Mouse (Mus musculus) stomach, postnatal 0 days (tissue): Measurements from ENCODE around the gene Sass6. TPM values are rescaled to one million over a fixed set of nuclear protein-coding genes. Genes with fewer than 3 reads are reported as not detected.
A peak's percentile ranks its signal among the peaks of the same experiment; 100 is the strongest.

Source experiments
- ATAC-seq: fragments of 200-750 bp; cut with Nextera tagmentation; 2 replicates; pipeline ENCODE4 v1.8.0; 2017; ENCODE audit not compliant: low FRiP score, low TSS enrichment
- DNase-seq: peaks from one replicate; pipeline ENCODE4 v3.0.0-alpha.2; 2016; ENCODE audit warnings: low spot score
- H3K27ac ChIP-seq: fragments of 300-500 bp; sonication (generic); replicated peaks from 2 replicates; pipeline ENCODE4 v1.5.1; 2014; ENCODE audit warnings: mild to moderate bottlenecking, control low read depth
- H3K27me3 ChIP-seq: fragments of 300-500 bp; sonication (generic); 2 replicates; pipeline ENCODE4 v1.6.1; 2014; ENCODE audit warnings: low read length; ENCODE audit not compliant: control insufficient read depth, insufficient read depth
- H3K36me3 ChIP-seq: fragments of 300-500 bp; sonication (generic); 2 replicates; pipeline ENCODE4 v1.6.1; 2014; ENCODE audit warnings: low read length, mixed read lengths; ENCODE audit not compliant: control insufficient read depth, insufficient read depth
- H3K4me1 ChIP-seq: fragments of 300-500 bp; sonication (generic); replicated peaks from 2 replicates; pipeline ENCODE4 v1.6.1; 2014; ENCODE audit warnings: antibody characterized with exemption; ENCODE audit not compliant: control insufficient read depth, insufficient read depth
- H3K4me2 ChIP-seq: fragments of 300-500 bp; sonication (generic); replicated peaks from 2 replicates; pipeline ENCODE4 v1.6.1; 2014; ENCODE audit warnings: low read depth, mild to moderate bottlenecking, control low read depth, moderate library complexity
- H3K4me3 ChIP-seq: fragments of 300-500 bp; sonication (generic); 2 replicates; pipeline ENCODE4 v1.5.1; 2014; ENCODE audit warnings: low read depth, low read length, control low read depth
- H3K9ac ChIP-seq: fragments of 300-500 bp; sonication (generic); 2 replicates; pipeline ENCODE4 v1.6.1; 2014; ENCODE audit warnings: mild to moderate bottlenecking, low read length, control low read depth, mixed read lengths
- H3K9me3 ChIP-seq: fragments of 300-500 bp; sonication (generic); 2 replicates; pipeline ENCODE4 v1.6.1; 2016; ENCODE audit warnings: low read length; ENCODE audit not compliant: control insufficient read depth
- CTCF ChIP-seq: IDR thresholded peaks from 2 replicates; pipeline ENCODE4 v1.5.1; 2016; ENCODE audit warnings: antibody characterized with exemption, low read depth, mild to moderate bottlenecking, moderate library complexity
- EP300 ChIP-seq: optimal IDR thresholded peaks from 2 replicates; pipeline ENCODE3; 2016; ENCODE audit warnings: antibody characterized with exemption
- WGBS: fragments of 180-500 bp; shearing (Covaris S2); extraction: QIAGEN DNeasy Blood & Tissue Kit; methylation state at CpG from one replicate; pipeline ENCODE4 v1.1.7; 2014; 5-methylcytosine and 5-hydroxymethylcytosine counted together
- polyA plus RNA-seq: library from polyadenylated mRNA; unstranded; fragments of >200 nt; fragmentation: Nextera tagmentation; extraction: Ambion mirVana; gene quantifications from 2 replicates; pipeline ENCODE4 v1.2.1, GENCODE M21; 2015

Gene Sass6
- polyA plus RNA-seq, 1 experiment from 2014 or later = 5.0 TPM

- Histone ChIP-seq H3K9me3 (no peaks in the 10 kb centered on the region), H3K27ac (no peak overlapping the region), H3K9ac (peak overlapping the region; percentile 31; the same call in 1 of the 2 replicates), H3K27me3 (no peaks in the 10 kb centered on the region), H3K4me2 (peak overlapping the region; percentile 32), H3K36me3 (no peaks in the 10 kb centered on the region), H3K4me3 (no peak overlapping the region), H3K4me1 (no peaks in the 10 kb centered on the region)
- DNase-seq = no peak
- no peak for ATAC-seq
- TF ChIP-seq CTCF (no peak), EP300 (no peak)
- WGBS = 46% methylated on average over 7 of the region's 7 CpGs
These were observed 31.7 kb upstream of the Sass6 start for GRCm38 (mm10) chr3:116563095-116563492.

GRCm38 (mm10) chr3:116570628-116571027 lies 24.2 kb upstream of the Sass6 start:
- Histone ChIP-seq H3K27me3 (no peaks in the 10 kb centered on the region), H3K27ac (no peak overlapping the region), H3K36me3 (no peaks in the 10 kb centered on the region), H3K4me3 (no peak overlapping the region), H3K4me1 (no peaks in the 10 kb centered on the region), H3K9me3 (no peaks in the 10 kb centered on the region), H3K4me2 (no peak overlapping the region), H3K9ac (no peak overlapping the region)
- ATAC-seq = no peak
- WGBS = 61% methylated on average over 2 of the region's 2 CpGs
- TF ChIP-seq EP300 (no peak), CTCF (no peak)
- no peak for DNase-seq

GRCm38 (mm10) chr3:116577286-116577685 lies 17.5 kb upstream of the Sass6 start:
- no peak overlapping the region for H3K9ac ChIP-seq
- ATAC-seq (peak; percentile 42; the same call in 1 of the 2 replicates), DNase-seq (peak; percentile 52)
- H3K27me3 ChIP-seq = no peaks in the 10 kb centered on the region
- H3K9me3 ChIP-seq = no peaks in the 10 kb centered on the region
- 0 out of 2 replicates have a peak, but pooled peaks cover 2% of the 10 kb centered on the region for H3K36me3 ChIP-seq
- TF ChIP-seq CTCF (peak; percentile 77), EP300 (no peak)
- H3K4me2 ChIP-seq = no peak overlapping the region
- 42% methylated on average over 3 of the region's 3 CpGs for WGBS
- no peaks in the 10 kb centered on the region for H3K4me1 ChIP-seq
- no peak overlapping the region for H3K4me3 ChIP-seq
- no peak overlapping the region for H3K27ac ChIP-seq

GRCm38 (mm10) chr3:116582201-116582600 lies 12.6 kb upstream of the Sass6 start:
- 96% methylated on average over 9 of the region's 9 CpGs for WGBS
- H3K4me3 ChIP-seq = no peak overlapping the region
- no peak for TF ChIP-seq CTCF
- TF ChIP-seq EP300 = no peak

GRCm38 (mm10) chr3:116594076-116594727 lies 580 bp upstream of the Sass6 start:
- peak; percentile 53 for TF ChIP-seq CTCF
- TF ChIP-seq EP300 = no peak
- peak overlapping the region; percentile 60 for H3K4me2 ChIP-seq
- no peaks in the 10 kb centered on the region for H3K27me3 ChIP-seq
- H3K9me3 ChIP-seq = no peaks in the 10 kb centered on the region
- peak overlapping the region; percentile 84 for H3K9ac ChIP-seq
- no peaks in the 10 kb centered on the region for H3K4me1 ChIP-seq
- H3K36me3 ChIP-seq = peaks cover 6% of the 10 kb centered on the region
- WGBS = 2% methylated on average over 22 of the region's 22 CpGs
- peak; percentile 71; the same call in 1 of the 2 replicates for ATAC-seq
- H3K4me3 ChIP-seq = peak overlapping the region; percentile 88
- no peak for DNase-seq
- H3K27ac ChIP-seq = peak overlapping the region; percentile 86

More at GRCm38 (mm10) chr3:116582201-116582600, 12.6 kb upstream of the Sass6 start:
- Histone ChIP-seq H3K27ac (no peak overlapping the region), H3K4me2 (no peak overlapping the region), H3K9me3 (no peaks in the 10 kb centered on the region), H3K9ac (no peak overlapping the region), H3K36me3 (peaks cover 18% of the 10 kb centered on the region), H3K4me1 (no peaks in the 10 kb centered on the region), H3K27me3 (no peaks in the 10 kb centered on the region)
- no peak for ATAC-seq
- no peak for DNase-seq

GRCm38 (mm10) chr3:116595603-116595991 lies 815 bp downstream of the Sass6 start:
- peaks cover 2% of the 10 kb centered on the region for H3K36me3 ChIP-seq
- no peak for TF ChIP-seq EP300
- no peak for TF ChIP-seq CTCF
- peak overlapping the region; percentile 88 for H3K4me3 ChIP-seq
- no peak overlapping the region for H3K27ac ChIP-seq
- no peaks in the 10 kb centered on the region for H3K4me1 ChIP-seq
- WGBS = 4% methylated on average over 10 of the region's 10 CpGs
- ATAC-seq (no peak), DNase-seq (no peak)
- no peaks in the 10 kb centered on the region for H3K27me3 ChIP-seq
- H3K4me2 ChIP-seq = peak overlapping the region; percentile 86
- no peaks in the 10 kb centered on the region for H3K9me3 ChIP-seq
- peak overlapping the region; percentile 70 for H3K9ac ChIP-seq
